Mouse (Mus musculus) ES-E14 (cell line): ENCODE data around the gene Gm10638. TPM values are rescaled to one million over a fixed set of nuclear protein-coding genes. Genes with fewer than 3 reads are reported as not detected.
A peak's percentile ranks its signal among the peaks of the same experiment; 100 is the strongest.

Experiments used
- DNase-seq: peaks from one replicate; pipeline ENCODE4 v3.0.0-alpha.2; 2013; ENCODE audit warnings: low read depth, low spot score
- H3K27ac ChIP-seq: 2 replicates; pipeline ENCODE4 v1.5.1; 2012; ENCODE audit warnings: low read depth, mild to moderate bottlenecking, low read length, moderate library complexity, mixed read lengths; ENCODE audit not compliant: poor library complexity, insufficient read depth, severe bottlenecking
- H3K36me3 ChIP-seq: 2 replicates; pipeline ENCODE4 v1.6.1; 2012; ENCODE audit warnings: mild to moderate bottlenecking, low read length, moderate library complexity, mixed read lengths; ENCODE audit not compliant: control insufficient read depth, poor library complexity, insufficient read depth, severe bottlenecking
- H3K4me1 ChIP-seq, 2 experiments: fragments of 150-350 bp in 1 of 2; sonication (generic) in 1 of 2; 2 replicates each; pipeline ENCODE4 v1.6.1; 2012; ENCODE audit warnings: low read length in 2 of 2, mild to moderate bottlenecking in 1 of 2, mixed read lengths in 1 of 2; ENCODE audit not compliant: control insufficient read depth in 2 of 2, insufficient read depth in 2 of 2, poor library complexity in 1 of 2
- H3K4me3 ChIP-seq, 2 experiments: fragments of 150-350 bp in 1 of 2; sonication (generic) in 1 of 2; 2 replicates each; pipeline ENCODE4 v1.5.1; 2012; ENCODE audit warnings: low read length in 2 of 2, low read depth in 1 of 2, mild to moderate bottlenecking in 1 of 2, mixed read lengths in 1 of 2; ENCODE audit not compliant: insufficient read depth in 1 of 2, poor library complexity in 1 of 2, severe bottlenecking in 1 of 2
- H3K9ac ChIP-seq: 2 replicates; pipeline ENCODE4 v1.6.1; 2012; ENCODE audit warnings: low read depth, mild to moderate bottlenecking, low read length, mixed read lengths; ENCODE audit not compliant: poor library complexity, insufficient read depth, severe bottlenecking
- H3K9me3 ChIP-seq: fragments of 150-350 bp; sonication (generic); 2 replicates; pipeline ENCODE4 v1.6.1; 2012; ENCODE audit warnings: low read depth, mild to moderate bottlenecking, low read length; ENCODE audit not compliant: control insufficient read depth, insufficient read depth
- CHD2 ChIP-seq: IDR thresholded peaks from 2 replicates; pipeline ENCODE4 v1.6.1; 2014; ENCODE audit warnings: mild to moderate bottlenecking, low read depth, low read length, inconsistent platforms
- HCFC1 ChIP-seq: IDR thresholded peaks from 2 replicates; pipeline ENCODE4 v1.6.1; 2012; ENCODE audit warnings: low read length, inconsistent platforms, borderline replicate concordance; ENCODE audit not compliant: insufficient read depth
- MAFK ChIP-seq: IDR thresholded peaks from 2 replicates; pipeline ENCODE4 v1.6.1; 2014; ENCODE audit warnings: mild to moderate bottlenecking, low read depth, low read length, inconsistent platforms; ENCODE audit not compliant: insufficient read depth
- ZC3H11A ChIP-seq: IDR thresholded peaks from 2 replicates; pipeline ENCODE4 v1.6.1; 2012; ENCODE audit warnings: low read depth, mild to moderate bottlenecking, inconsistent platforms, low read length, borderline replicate concordance
- ZNF384 ChIP-seq: IDR thresholded peaks from 2 replicates; pipeline ENCODE4 v1.6.1; 2012; ENCODE audit warnings: low read depth, low read length, inconsistent platforms
- in situ Hi-C, 2 experiments: fragments of 600-800 bp; cut with MboI; formaldehyde crosslinking; loops; one replicate each; pipeline ENCODE4 v1.15.1; 2025; ENCODE audit warnings: low sequenced_read_pairs in 2 of 2, inconsistent platforms in 1 of 2; ENCODE audit not compliant: unreplicated experiment in 2 of 2
- total RNA-seq: library from RNA; depleted of rRNA; stranded (reverse); fragments of 300-350 nt; gene quantifications from 2 replicates; pipeline ENCODE4 v1.2.3, GENCODE M21; 2012

Gene Gm10638
- total RNA-seq, 1 experiment = 0.54 TPM

GRCm38 (mm10) chr8:86721490-86721889 lies 24.0 kb upstream of the Gm10638 start:
- Histone ChIP-seq H3K4me3 (no peak overlapping the region), H3K27ac (no peak overlapping the region), H3K9me3 (no peaks in the 10 kb centered on the region), H3K9ac (no peak overlapping the region), H3K4me1 (peaks cover 3 to 5% of the 10 kb centered on the region in 2 experiments; a peak in 1 of 4 replicates), H3K36me3 (peaks cover 8% of the 10 kb centered on the region; the same call in 1 of the 2 replicates)
- in situ Hi-C loops = no loop called here
- DNase-seq = no peak
- TF ChIP-seq MAFK (no peak), CHD2 (no peak), ZC3H11A (no peak), HCFC1 (no peak), ZNF384 (no peak)

- Histone ChIP-seq H3K9ac (no peak overlapping the region), H3K4me3 (no peak overlapping the region), H3K9me3 (no peaks in the 10 kb centered on the region), H3K4me1 (peaks cover 6 to 12% of the 10 kb centered on the region in 2 experiments; a peak in 3 of 4 replicates), H3K36me3 (peaks cover 4% of the 10 kb centered on the region; the same call in 1 of the 2 replicates), H3K27ac (no peak overlapping the region)
- no peak for TF ChIP-seq ZNF384
- no peak for TF ChIP-seq MAFK
- TF ChIP-seq ZC3H11A = no peak
- TF ChIP-seq HCFC1 = no peak
- TF ChIP-seq CHD2 = no peak
- in situ Hi-C loops = no loop called here
- DNase-seq = no peak
Measured at GRCm38 (mm10) chr8:86726959-86727358, 18.5 kb upstream of the Gm10638 start.

GRCm38 (mm10) chr8:86728224-86728950 lies 17.1 kb upstream of the Gm10638 start:
- DNase-seq = no peak
- peak overlapping the region; percentile 5; the same call in 1 of the 2 replicates for H3K9ac ChIP-seq
- H3K36me3 ChIP-seq = peaks cover 2% of the 10 kb centered on the region; the same call in 1 of the 2 replicates
- TF ChIP-seq CHD2 = no peak
- TF ChIP-seq MAFK = no peak
- TF ChIP-seq ZC3H11A = no peak
- TF ChIP-seq ZNF384 = no peak
- TF ChIP-seq HCFC1 = no peak
- in situ Hi-C loops = no loop called here
- H3K4me3 ChIP-seq = peak overlapping the region; percentile 18 to 39
- no peaks in the 10 kb centered on the region for H3K9me3 ChIP-seq
- H3K27ac ChIP-seq = peak overlapping the region; percentile 5; the same call in 1 of the 2 replicates
- H3K4me1 ChIP-seq = peaks cover 6 to 12% of the 10 kb centered on the region in 2 experiments; a peak in 3 of 4 replicates

- Histone ChIP-seq H3K36me3 (peaks cover under 1% of the 10 kb centered on the region; the same call in 1 of the 2 replicates), H3K9ac (no peak overlapping the region), H3K9me3 (no peaks in the 10 kb centered on the region), H3K4me1 (peaks cover 6 to 13% of the 10 kb centered on the region in 2 experiments; a peak in 3 of 4 replicates), H3K27ac (no peak overlapping the region), H3K4me3 (no peak overlapping the region)
- no peak for DNase-seq
- in situ Hi-C loops = no loop called here
- no peak for TF ChIP-seq ZC3H11A
Measured at GRCm38 (mm10) chr8:86730303-86730702, 15.2 kb upstream of the Gm10638 start.

GRCm38 (mm10) chr8:86730860-86731259 lies 14.6 kb upstream of the Gm10638 start:
- H3K4me1 ChIP-seq = peaks cover 7 to 17% of the 10 kb centered on the region in 2 experiments; a peak in 3 of 4 replicates
- no peaks in the 10 kb centered on the region; the same call in 1 of the 2 replicates for H3K36me3 ChIP-seq
- in situ Hi-C loops = no loop called here
- DNase-seq = no peak
- no peak overlapping the region for H3K9ac ChIP-seq
- H3K4me3 ChIP-seq = no peak overlapping the region
- H3K27ac ChIP-seq = no peak overlapping the region
- no peaks in the 10 kb centered on the region for H3K9me3 ChIP-seq
- TF ChIP-seq HCFC1 (no peak), CHD2 (no peak), ZC3H11A (no peak), MAFK (no peak), ZNF384 (no peak)
